26 mouse cellular contexts compared by ENCODE assay signal in genomic region chrX:162907554-162907953, GRCm38 (mm10). TPM values are rescaled to one million over a fixed set of nuclear protein-coding genes. Genes with fewer than 3 reads are reported as not detected.
"Had no signal": no experiment of that assay in that cellular context is flagged by ENCODE, and none has a peak within 500 bp of the region (broad histone marks: within the 10 kb centered on the region; RNA-seq: fewer than 3 reads in every experiment).

No protein-coding gene starts in this region.

- DNase-seq: forebrain, postnatal 0 days; gastrocnemius, postnatal 14 days; gastrocnemius, postnatal 36 days; heart, adult 2 months; heart, postnatal 14 days; heart, postnatal 36 days; kidney, adult 11 months; kidney, adult 2 months; kidney, adult 9 months; kidney, postnatal 14 days; kidney, postnatal 36 days had no signal

- H3K4me1 ChIP-seq: heart, embryonic 15.5 days; kidney, embryonic 15.5 days; limb, embryonic 15.5 days had no signal

- H3K27ac ChIP-seq: heart, adult 2 months; heart, embryonic 13.5 days; heart, embryonic 15.5 days; hindbrain, embryonic 13.5 days; hindbrain, embryonic 15.5 days; hindbrain, postnatal 0 days; kidney, embryonic 15.5 days; kidney, postnatal 0 days; layer of hippocampus, adult 2 months; left cerebral cortex, adult 2 months; limb, embryonic 13.5 days; limb, embryonic 15.5 days had no signal

- H3K9me3 ChIP-seq: heart, embryonic 13.5 days; heart, embryonic 15.5 days; hindbrain, embryonic 13.5 days; hindbrain, embryonic 15.5 days; kidney, embryonic 15.5 days; limb, embryonic 13.5 days; limb, embryonic 15.5 days had no signal

- ATAC-seq: forebrain, postnatal 0 days; hindbrain, postnatal 0 days; intestine, embryonic 16.5 days had no signal

- H3K4me3 ChIP-seq: heart, adult 2 months; heart, embryonic 13.5 days; heart, embryonic 15.5 days; hindbrain, embryonic 13.5 days; hindbrain, embryonic 15.5 days; kidney, embryonic 15.5 days; layer of hippocampus, adult 2 months; left cerebral cortex, adult 2 months; limb, embryonic 13.5 days; limb, embryonic 15.5 days had no signal

- H3K27me3 ChIP-seq: heart, embryonic 13.5 days; heart, embryonic 15.5 days; hindbrain, embryonic 13.5 days; hindbrain, embryonic 15.5 days; kidney, embryonic 15.5 days; limb, embryonic 13.5 days; limb, embryonic 15.5 days had no signal

- H3K4me2 ChIP-seq: heart, embryonic 11.5 days; heart, embryonic 13.5 days; heart, embryonic 15.5 days; hindbrain, embryonic 13.5 days; hindbrain, embryonic 15.5 days; kidney, embryonic 15.5 days; limb, embryonic 13.5 days; limb, embryonic 15.5 days had no signal

- H3K9ac ChIP-seq: forebrain, postnatal 0 days; heart, embryonic 13.5 days; heart, embryonic 15.5 days; hindbrain, embryonic 13.5 days; hindbrain, embryonic 15.5 days; kidney, embryonic 15.5 days; limb, embryonic 13.5 days; limb, embryonic 15.5 days had no signal

- H3K36me3 ChIP-seq: hindbrain, embryonic 15.5 days had no signal

RNA-seq across cellular contexts. Expression of gene S100g, which starts 56.8 kb away (rescaled TPM):
- polyA plus RNA-seq: forebrain, postnatal 0 days; heart, adult 2 months; heart, embryonic 13.5 days; heart, embryonic 15.5 days; hindbrain, embryonic 11.5 days; limb, embryonic 11.5 days; limb, embryonic 13.5 days had no signal
